Mouse (Mus musculus) liver, embryonic 14 days (tissue): ENCODE measurements around the gene Tigd2. TPM values are rescaled to one million over a fixed set of nuclear protein-coding genes. Genes with fewer than 3 reads are reported as not detected.

Source experiments
- polyA plus RNA-seq: library from polyadenylated mRNA; depleted of rRNA; stranded (reverse); fragments of >200 nt; gene quantifications from 2 replicates; pipeline ENCODE4 v1.2.3, GENCODE M21; 2012; rRNA removed

Tigd2 gene
- polyA plus RNA-seq = 1.2 and 1.4 TPM in 2 replicates

DNA sequence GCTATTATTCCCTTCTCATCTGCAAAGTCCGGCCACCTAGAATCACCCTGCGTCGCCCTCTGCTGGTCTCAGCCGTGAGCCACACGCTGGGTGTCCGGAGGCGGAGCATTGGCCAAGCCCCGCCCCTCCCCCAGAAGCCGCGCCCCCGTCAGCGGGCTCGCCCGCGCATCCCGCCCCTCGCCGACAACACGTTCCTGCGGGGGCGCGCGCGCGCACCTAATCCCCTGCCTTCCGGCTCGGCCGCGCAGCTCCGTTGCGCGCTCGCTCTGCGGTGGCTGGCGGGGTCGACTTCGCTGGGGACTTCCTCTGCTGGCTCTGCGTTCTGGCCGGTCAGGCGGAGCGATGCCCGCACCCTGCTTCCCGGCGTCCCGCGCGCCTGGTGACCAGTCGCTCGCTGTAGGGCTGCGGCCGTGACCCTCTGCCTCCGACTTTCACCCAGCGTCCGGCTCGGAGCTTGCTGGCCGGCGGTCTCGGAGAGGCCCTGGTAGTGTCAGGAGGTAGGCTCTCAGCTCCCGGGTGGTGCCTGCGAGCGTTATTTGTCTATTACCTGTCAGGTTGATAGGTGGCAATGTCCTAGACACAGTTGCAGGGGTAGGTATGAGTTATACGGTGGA, at the start of gene Tigd2:
Gene Tigd2, plus strand, starts transcription at position 186 of the 614 bp plus-strand sequence.

Other genes starting within 250 kb of the Tigd2 start
- 0.34 and 0.36 TPM in 2 replicates for gene Fam13a, start 184.3 kb upstream of the Tigd2 start, polyA plus RNA-seq
- 0.02 TPM in 2 replicates for gene Gprin3, start 217.4 kb downstream of the Tigd2 start, polyA plus RNA-seq